Mouse (Mus musculus) kidney, postnatal 10 days (tissue): ENCODE results near the gene Mpo.

ENCODE experiments used
- DNase-seq: peaks from one replicate; pipeline ENCODE4 v3.0.0; 2021; ENCODE audit warnings: mixed read lengths

Mpo gene

GRCm38 (mm10) chr11:87805448-87805847, 12.1 kb downstream of the Mpo start:
- peak; percentile 22 for DNase-seq

GRCm38 (mm10) chr11:87807433-87807832, 14.1 kb downstream of the Mpo start:
- DNase-seq: no peak

GRCm38 (mm10) chr11:87808236-87808635, 14.9 kb downstream of the Mpo start:
- no peak for DNase-seq

GRCm38 (mm10) chr11:87811396-87811795, 18.0 kb downstream of the Mpo start:
- DNase-seq: no peak

GRCm38 (mm10) chr11:87814831-87815230, 21.4 kb downstream of the Mpo start:
- no peak for DNase-seq

- peak; percentile 50 for DNase-seq
These were observed 23.5 kb downstream of the Mpo start for GRCm38 (mm10) chr11:87816707-87817442.

GRCm38 (mm10) chr11:87817443-87817773, 24.0 kb downstream of the Mpo start:
- DNase-seq: no peak

- no peak for DNase-seq
These were observed 28.1 kb downstream of the Mpo start for GRCm38 (mm10) chr11:87821502-87821901.

- DNase-seq: no peak
These were observed 35.0 kb downstream of the Mpo start, which contains the start of gene Lpo for GRCm38 (mm10) chr11:87828239-87828900. TSS of gene Lpo (minus strand) at chr11:87828289.

- no peak for DNase-seq
These were observed 47.3 kb downstream of the Mpo start for GRCm38 (mm10) chr11:87840676-87841075.

- no peak for DNase-seq
These were observed 48.1 kb downstream of the Mpo start for GRCm38 (mm10) chr11:87841436-87841835.

- DNase-seq: no peak
These were observed 53.7 kb downstream of the Mpo start for GRCm38 (mm10) chr11:87846968-87847600.

GRCm38 (mm10) chr11:87847884-87848283, 54.5 kb downstream of the Mpo start:
- no peak for DNase-seq

- peak; percentile 97 for DNase-seq
These were observed 59.6 kb downstream of the Mpo start, which contains the start of gene Mks1 for GRCm38 (mm10) chr11:87852690-87853596. TSS of gene Mks1 (plus strand) at chr11:87853215.

GRCm38 (mm10) chr11:87853597-87853954, 60.2 kb downstream of the Mpo start:
- DNase-seq: no peak
